Mouse (Mus musculus): ENCODE measurements at regions not wholly inside any gene's neighbourhood (a gene's known extent, or its start where the extent isn't known, plus 50 kb on each side); places are given as distances from the start of the nearest gene placed in this dataset.

GRCm38 (mm10) chr1:35919840-35920734 is 148.1 kb upstream of the Hs6st1 start:
- in situ Hi-C loops (cut with MseI, MboI), result no loop called here

GRCm38 (mm10) chr1:35924796-35925195 is 143.4 kb upstream of the Hs6st1 start:
- in situ Hi-C loops (cut with MseI, MboI), result no loop called here

GRCm38 (mm10) chr1:35925301-35925700 is 142.9 kb upstream of the Hs6st1 start:
- in situ Hi-C loops (cut with MseI, MboI), result no loop called here

GRCm38 (mm10) chr1:35926191-35927048 is 141.8 kb upstream of the Hs6st1 start:
- in situ Hi-C loops (cut with MseI, MboI), result no loop called here

GRCm38 (mm10) chr1:35927049-35927415 is 141.2 kb upstream of the Hs6st1 start:
- in situ Hi-C loops (cut with MseI, MboI), result no loop called here

GRCm38 (mm10) chr1:35930351-35930750 is 137.8 kb upstream of the Hs6st1 start:
- in situ Hi-C loops (cut with MseI, MboI), result no loop called here

- in situ Hi-C loops (cut with MseI, MboI), result no loop called here
Measured at GRCm38 (mm10) chr1:35931056-35931455, 137.1 kb upstream of the Hs6st1 start.

GRCm38 (mm10) chr1:35933511-35933910 is 134.7 kb upstream of the Hs6st1 start:
- in situ Hi-C loops (cut with MseI, MboI), result no loop called here

- in situ Hi-C loops (cut with MseI, MboI), result no loop called here
Measured at GRCm38 (mm10) chr1:35935099-35935651, 133.0 kb upstream of the Hs6st1 start.

GRCm38 (mm10) chr1:35936362-35937093 is 131.7 kb upstream of the Hs6st1 start:
- in situ Hi-C loops (cut with MseI, MboI), result no loop called here

- in situ Hi-C loops (cut with MseI, MboI), result no loop called here
Measured at GRCm38 (mm10) chr1:35940236-35940635, 128.0 kb upstream of the Hs6st1 start.

- in situ Hi-C loops (cut with MseI, MboI), result no loop called here
Measured at GRCm38 (mm10) chr1:35941642-35942077, 126.5 kb upstream of the Hs6st1 start.

GRCm38 (mm10) chr1:35942222-35942621 is 126.0 kb upstream of the Hs6st1 start:
- in situ Hi-C loops (cut with MseI, MboI), result no loop called here

GRCm38 (mm10) chr1:35943800-35944199 is 124.4 kb upstream of the Hs6st1 start:
- in situ Hi-C loops (cut with MseI, MboI), result no loop called here

GRCm38 (mm10) chr1:35944376-35944775 is 123.8 kb upstream of the Hs6st1 start:
- in situ Hi-C loops (cut with MseI, MboI), result no loop called here

GRCm38 (mm10) chr1:35944849-35945248 is 123.4 kb upstream of the Hs6st1 start:
- in situ Hi-C loops (cut with MseI, MboI), result no loop called here

GRCm38 (mm10) chr1:35945596-35945995 is 122.6 kb upstream of the Hs6st1 start:
- in situ Hi-C loops (cut with MseI, MboI), result no loop called here

- in situ Hi-C loops (cut with MseI, MboI), result no loop called here
Measured at GRCm38 (mm10) chr1:35948104-35948503, 120.1 kb upstream of the Hs6st1 start.

- in situ Hi-C loops (cut with MseI, MboI), result no loop called here
Measured at GRCm38 (mm10) chr1:35951082-35951481, 117.1 kb upstream of the Hs6st1 start.

- in situ Hi-C loops (cut with MseI, MboI), result no loop called here
Measured at GRCm38 (mm10) chr1:35953721-35954120, 114.5 kb upstream of the Hs6st1 start.
